Mouse (Mus musculus) mouse trophoblast stem cell (cell line): ENCODE data around the gene Crybb1.

Experiments used
- in situ Hi-C, 2 experiments: fragments of 300-500 bp; cut with MseI, MboI; formaldehyde crosslinking; loops; 2 replicates in 1 of 2; 3 replicates in 1 of 2; pipeline ENCODE4 v1.15.1; 2025

The Crybb1 gene

DNA sequence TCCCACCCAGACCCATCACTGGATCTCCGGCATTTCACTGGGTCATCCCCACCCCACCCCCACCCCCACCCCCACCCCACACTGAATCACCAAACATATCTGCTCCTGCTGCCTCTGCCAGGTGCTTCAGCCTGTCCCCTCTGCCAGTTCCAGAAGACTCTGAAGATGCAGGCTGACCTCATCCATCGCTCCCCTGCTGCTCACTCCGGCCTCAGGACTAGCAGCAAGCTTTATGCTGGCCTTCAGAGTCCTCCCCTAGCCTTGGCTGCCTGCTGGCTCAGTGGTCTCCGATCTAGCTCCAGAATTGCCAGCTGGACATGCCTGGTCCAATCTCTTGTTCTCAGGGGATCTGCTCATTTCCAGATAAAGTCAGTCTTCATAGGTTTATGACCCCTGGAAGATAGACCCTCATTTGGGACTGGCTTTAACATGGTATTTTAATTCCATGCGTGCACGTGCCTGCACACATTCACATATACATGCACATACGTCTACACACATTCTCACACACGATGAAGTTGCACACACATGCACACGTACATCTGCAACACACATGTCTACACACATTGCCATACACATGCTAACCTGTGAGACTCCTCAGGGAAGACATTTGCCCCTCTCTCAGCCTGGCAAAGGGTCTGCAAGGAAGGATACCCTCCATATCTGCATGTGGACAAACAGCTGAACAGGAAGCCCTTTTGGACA, 17.6 kb upstream of the Crybb1 start:
- in situ Hi-C loops: no loop called here

DNA sequence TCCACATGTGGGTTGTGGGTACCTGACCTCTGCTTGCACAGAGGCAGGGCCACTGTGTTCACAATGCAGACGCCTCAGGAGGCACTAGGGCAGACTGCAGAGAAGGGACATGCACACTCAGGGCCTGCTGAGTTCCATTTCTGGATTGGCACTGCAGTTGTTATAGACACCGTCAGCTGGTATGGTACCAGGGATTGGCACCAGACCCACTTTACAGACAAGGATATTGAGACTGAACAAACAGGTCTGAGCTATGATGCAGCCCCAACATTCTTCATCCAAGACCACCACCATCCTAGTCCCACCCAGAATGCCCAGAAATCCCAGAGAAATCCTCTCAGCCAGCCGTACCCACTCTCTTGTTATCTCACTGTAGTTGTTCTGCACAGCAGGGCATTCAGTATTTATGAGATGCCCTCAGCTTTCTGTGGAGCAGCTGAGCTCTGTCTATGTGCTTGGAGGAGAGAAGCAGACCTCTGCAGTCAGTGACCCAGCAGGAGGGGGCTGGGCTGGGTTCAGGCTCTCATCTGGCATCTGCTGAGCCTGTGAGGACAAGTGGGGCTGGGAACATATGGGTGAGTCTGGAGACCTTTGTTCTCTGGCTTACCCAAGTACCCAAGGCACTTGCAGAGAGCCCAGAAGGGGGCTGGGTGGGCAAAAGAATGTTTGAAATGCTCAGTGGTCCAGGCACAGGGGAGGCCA, 16.7 kb upstream of the Crybb1 start:
- in situ Hi-C loops: no loop called here

DNA sequence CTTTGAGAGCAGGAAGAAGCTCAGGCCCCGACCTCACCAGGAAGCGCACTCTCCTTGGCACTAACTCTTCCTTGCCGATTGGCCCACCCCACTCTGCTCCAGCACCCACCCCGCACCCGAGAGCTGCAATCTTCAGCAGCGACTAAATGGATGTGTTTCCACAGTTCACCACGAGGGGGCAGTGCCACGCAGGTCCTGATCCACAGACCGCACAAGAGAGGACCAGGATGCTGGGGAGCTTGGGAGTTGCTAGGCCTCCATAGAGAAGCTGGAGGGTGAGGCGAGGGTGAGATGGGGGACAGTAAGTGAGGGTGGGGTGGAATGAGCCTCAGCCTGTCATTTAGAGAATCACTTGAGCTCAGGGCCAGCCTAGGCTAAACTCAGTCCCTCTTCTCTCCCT, 14.9 kb upstream of the Crybb1 start:
- in situ Hi-C loops: loop anchor here (5.0 to 10.0 kb wide), 3 partner anchors 82 to 187 kb away; no protein-coding TSS in a partner anchor

DNA sequence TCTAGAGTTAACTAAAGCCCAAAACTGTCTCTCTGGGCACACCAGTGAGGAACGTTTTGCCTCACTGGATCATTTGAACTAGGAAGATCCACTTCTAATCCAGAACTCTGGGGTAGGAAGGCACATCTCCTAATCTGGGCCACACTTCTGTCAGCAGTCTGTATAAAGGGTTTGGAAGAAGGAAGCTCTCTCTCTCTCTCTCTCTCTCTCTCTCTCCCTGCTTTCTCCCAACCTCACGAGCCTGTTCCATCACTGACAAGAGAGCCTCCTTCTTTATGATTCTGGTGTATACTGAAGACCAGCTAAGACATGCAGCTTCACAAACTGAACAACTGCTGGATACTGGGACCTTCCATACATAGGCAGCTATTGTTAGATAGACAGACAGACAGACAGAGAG, 13.8 kb upstream of the Crybb1 start:
- in situ Hi-C loops: loop anchor here (5.0 to 10.0 kb wide), 3 partner anchors 80 to 185 kb away; no protein-coding TSS in a partner anchor

DNA sequence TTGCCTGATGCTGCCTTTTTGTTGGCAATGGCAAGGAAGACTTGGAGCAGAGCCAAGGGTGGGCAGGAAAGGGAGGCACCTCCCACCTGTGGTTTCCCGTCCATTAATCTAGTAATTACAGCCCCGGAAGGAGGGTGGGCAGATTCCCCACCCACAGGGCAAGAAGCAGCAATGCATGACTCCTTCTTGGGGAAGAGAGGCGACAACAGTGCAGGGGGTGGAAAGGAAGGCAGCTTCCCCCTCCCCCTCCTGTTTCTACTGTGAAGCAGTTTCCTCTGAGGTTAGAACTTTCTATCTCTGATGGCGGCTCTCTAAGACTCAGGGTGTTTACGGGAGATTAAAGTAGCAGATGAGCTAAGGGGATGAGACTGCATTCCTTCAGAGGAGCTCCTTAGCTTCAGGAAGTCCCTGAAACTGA, 13.2 kb upstream of the Crybb1 start:
- in situ Hi-C loops: loop anchor here (5.0 to 10.0 kb wide), 3 partner anchors 80 to 185 kb away; no protein-coding TSS in a partner anchor

DNA sequence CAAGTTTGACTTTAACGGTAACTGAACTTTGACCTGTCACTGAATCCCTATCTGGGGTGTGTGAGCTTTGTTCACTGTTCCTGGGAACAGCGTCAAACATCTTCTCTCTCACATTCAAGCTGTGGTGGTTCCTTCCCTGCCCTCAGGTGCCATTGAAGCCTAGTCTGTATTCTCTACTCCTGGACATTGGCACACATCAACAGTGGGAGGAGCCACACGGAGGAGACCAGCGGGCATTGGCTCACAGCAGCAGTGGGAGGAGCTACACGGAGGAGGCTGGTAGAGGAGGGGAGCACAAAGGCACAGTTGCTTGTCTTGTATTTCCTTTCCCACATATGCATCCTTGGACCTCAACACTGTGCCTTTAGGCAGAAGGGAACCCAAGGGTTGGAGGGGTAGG, 12.6 kb upstream of the Crybb1 start:
- in situ Hi-C loops: loop anchor here (5.0 to 10.0 kb wide), 3 partner anchors 79 to 184 kb away; no protein-coding TSS in a partner anchor

DNA sequence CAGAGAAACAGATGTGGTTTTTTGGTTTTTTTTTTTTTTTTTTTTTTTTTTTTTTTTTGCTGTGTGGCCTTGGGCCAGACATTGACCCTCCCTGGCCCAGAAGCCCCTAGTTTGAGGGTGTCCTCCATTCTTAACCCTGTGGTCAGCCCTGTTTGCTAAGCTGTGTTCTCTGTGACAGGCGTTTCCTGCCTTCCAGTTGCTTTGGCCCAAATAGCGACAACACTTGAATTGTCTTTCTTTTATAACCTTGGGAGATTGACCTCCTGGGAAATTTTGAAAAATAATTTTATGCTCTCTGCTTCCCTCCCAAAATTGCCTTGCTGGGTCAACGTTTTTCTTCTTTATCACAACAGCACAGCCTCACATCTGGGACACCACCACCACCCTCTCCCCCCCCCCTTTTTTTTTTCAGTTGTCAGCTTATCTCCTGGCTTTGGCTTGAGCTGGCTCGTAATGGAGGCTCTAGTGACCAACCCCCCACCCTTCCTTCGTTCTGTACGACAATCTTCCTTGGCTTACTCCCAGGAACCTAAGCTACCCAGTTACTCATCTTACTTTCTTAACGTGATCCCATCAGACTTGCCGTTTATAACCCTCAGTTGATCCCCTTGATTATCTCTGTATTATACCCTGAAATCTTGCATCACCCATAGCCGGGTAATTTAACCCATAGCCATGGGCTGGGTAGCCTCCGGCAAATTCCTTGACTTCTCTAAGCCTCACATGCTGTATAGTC, 11.9 kb upstream of the Crybb1 start:
- in situ Hi-C loops: loop anchor here (5.0 to 10.0 kb wide), 3 partner anchors 79 to 184 kb away; no protein-coding TSS in a partner anchor

DNA sequence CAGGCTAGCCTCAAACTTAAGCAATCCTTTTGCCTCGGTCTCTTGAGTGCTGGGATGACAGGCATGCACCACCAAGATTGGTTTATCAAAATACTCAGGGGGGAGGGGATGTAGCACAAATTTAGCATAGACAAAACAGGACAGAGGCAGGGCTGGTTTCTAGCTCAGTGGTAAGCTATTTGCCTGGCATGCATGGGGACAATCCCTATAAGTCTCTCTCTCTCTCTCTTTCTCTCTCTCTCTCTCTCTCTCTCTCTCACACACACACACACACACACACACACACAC, 11.4 kb upstream of the Crybb1 start:
- in situ Hi-C loops: loop anchor here (5.0 to 10.0 kb wide), 3 partner anchors 78 to 183 kb away; no protein-coding TSS in a partner anchor

DNA sequence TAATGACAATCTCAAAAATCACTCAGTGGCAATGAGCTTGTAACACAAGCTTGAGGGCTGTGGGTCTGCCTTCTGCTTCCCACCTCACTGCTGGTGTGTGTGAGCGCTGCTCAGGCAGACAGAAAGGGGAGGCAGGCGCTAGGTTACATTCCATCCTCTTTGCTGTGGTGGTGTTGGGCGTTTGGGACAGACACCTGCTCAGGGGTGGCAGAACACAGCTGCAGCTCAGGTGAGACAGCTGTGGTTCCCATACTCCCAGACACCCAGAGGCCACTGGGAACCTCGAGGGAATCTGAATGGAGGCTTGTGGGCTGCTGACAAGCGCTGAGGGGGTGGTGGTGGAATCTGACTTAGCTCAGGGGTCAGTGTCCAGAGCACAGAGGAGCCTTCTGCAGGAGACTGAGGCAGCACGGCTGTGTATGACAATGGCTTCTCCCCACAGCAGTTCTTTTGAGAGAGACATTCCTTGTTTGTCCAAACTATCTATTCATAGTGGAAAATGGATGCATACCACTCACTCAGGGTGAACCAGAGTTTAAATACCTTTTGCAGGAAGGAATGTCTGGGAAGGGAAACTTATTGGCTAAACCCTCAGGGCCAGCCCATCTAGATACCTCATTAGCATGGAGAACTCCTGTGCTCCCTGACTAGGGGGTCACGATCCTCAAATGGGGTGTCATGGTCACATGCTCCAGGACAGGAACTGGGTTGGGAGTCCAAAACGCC, 10.6 kb upstream of the Crybb1 start:
- in situ Hi-C loops: loop anchor here (5.0 to 10.0 kb wide), 3 partner anchors 77 to 182 kb away; no protein-coding TSS in a partner anchor

DNA sequence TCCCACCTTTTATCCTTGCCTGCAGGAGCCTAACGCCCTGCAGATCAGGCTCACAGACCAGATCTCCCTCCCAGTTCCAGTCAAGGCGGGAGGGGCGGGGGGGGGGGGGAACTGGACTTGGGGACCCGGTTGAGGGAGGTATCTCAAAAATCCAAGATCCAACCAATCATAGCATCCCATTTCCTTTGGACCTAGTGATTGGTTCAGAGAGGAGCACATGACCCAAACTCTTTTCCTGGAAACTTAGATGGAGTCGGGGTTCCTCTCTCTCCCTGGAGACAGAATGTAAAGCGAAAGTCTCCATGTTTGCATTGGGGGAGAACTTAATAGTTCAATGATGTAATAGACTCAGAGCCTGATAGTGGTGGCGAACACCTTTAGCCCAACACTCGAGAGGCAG, 8.2 kb upstream of the Crybb1 start:
- in situ Hi-C loops: loop anchor here in 1 of 2 experiments (10.0 kb wide), 1 partner anchor 177 kb away; no protein-coding TSS in a partner anchor

DNA sequence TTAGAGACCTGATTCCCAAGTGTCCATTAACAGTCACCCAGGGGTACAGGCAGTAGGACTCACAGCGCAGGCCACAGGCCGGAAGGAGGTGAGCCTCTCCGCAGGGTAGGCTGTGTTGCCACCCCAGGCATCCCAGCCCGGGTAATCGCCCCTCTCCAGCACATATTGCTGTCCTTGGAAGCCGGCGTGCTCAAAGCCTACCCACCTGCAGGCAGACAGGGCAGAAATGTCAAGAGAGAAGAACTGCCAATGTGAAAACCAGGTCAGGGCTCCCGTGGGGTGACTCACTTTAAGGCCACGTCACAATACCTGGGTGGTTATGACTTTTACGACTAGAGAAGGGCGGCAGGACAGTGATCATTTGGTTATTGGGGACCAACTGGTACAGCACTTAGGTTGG, 6.5 kb upstream of the Crybb1 start:
- in situ Hi-C loops: loop anchor here in 1 of 2 experiments (10.0 kb wide), 1 partner anchor 176 kb away; no protein-coding TSS in a partner anchor

DNA sequence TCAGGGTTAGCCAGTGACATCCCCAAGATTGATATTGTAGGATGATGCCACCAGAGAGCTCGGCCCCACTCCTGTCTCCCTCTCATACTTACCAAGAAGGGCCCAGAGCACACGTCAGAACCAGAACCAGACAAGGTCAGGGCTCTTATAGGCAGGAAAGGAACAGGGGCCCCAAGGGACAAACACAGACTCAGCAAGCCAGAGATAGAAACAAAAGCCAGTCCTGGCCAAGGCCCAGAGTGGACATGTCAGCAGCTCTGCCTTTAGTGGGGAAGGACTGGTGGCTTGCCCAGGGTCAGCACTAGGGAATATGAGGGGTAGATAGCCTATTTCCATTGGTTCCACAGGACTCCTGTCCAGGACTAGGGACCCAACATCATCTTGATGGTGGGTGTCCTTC, 3.2 kb upstream of the Crybb1 start, which contains the start of gene Cryba4:
Cryba4 (minus strand) TSS at position 119 of the 400 bp plus-strand sequence.
- in situ Hi-C loops: no loop called here

DNA sequence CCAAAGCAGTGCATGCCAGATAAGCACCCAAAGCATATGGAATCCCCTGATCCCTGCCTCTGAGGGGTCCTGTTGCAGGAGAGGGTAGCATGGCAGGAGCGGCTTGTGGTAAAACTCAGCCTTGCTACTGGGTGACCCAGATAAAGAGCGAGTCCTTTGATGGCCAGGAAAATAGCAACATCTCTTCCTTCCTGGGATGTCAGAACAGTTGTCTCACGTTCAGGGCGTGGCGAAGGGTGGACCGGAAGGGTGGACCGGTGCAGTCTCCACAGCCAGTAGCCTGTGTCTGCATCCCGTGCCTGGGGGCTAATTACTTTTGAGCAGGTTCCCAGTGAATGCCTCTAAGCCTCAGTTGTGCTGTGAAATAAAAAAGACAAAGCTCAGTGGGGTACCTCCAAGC, 2.4 kb upstream of the Crybb1 start:
- in situ Hi-C loops: no loop called here

DNA sequence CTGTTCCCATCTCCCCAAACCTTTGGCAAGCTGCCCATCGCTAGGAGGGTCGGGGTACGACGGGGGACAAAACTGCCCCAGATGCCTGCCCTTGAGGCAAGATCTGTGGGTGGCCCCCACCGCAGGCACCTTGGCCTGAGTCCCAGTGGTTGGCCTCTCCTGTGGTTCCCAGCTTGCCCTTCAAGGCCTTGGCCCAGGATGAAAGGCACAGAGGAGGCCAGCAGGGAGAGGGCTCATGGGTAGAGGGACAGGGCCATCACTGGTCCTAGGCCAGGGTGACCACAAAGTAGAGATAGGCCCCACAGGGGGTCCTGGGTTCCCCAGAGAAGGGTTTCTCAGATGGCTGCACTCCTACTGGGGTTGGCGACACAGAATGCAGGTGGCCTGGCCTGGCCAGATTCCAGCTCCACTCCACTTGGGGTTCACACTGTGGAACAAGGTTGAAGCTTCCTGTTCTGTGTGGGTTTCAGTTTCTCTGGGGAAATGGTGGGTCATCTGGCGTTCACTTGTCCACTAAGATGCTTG, 1.3 kb upstream of the Crybb1 start:
- in situ Hi-C loops: no loop called here

DNA sequence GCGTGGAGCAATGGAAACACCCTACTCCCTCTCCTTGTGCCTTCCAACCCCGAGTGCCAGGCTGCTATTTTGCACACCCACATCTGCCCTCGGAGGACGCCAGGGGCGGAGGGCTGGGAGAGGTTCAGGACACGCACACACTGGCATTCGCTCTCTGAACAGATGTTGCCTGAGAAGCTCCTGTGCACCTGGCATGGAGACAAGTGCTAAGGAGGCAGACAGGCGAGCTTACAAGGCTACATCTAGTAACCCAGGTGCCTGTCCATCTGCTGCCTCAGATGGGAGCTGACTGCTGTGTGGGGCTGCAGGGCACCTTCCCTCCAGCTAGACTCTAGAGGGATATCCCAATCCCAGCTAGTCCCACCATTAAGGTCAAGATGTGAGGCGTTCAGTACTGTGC, 842 bp downstream of the Crybb1 start:
- in situ Hi-C loops: no loop called here

DNA sequence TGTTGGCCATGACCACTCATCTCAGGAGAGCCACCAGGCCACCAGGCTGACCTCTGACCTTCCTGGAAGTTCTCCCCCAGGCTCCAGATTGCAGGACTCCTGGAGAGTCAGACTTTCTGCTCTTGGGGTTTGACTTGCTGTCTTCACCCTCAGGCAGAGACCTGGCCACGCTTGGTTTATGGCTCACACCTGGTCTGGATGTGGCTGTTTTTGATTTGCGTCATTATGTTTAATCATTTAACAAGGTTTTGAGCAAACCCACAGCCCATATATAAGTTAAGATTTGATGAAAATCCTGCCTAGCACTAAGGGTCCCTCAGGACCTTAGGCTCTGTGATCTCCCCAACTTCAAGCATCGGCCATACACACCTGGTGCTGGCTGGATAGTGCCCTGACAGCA, 2.3 kb downstream of the Crybb1 start:
- in situ Hi-C loops: no loop called here

DNA sequence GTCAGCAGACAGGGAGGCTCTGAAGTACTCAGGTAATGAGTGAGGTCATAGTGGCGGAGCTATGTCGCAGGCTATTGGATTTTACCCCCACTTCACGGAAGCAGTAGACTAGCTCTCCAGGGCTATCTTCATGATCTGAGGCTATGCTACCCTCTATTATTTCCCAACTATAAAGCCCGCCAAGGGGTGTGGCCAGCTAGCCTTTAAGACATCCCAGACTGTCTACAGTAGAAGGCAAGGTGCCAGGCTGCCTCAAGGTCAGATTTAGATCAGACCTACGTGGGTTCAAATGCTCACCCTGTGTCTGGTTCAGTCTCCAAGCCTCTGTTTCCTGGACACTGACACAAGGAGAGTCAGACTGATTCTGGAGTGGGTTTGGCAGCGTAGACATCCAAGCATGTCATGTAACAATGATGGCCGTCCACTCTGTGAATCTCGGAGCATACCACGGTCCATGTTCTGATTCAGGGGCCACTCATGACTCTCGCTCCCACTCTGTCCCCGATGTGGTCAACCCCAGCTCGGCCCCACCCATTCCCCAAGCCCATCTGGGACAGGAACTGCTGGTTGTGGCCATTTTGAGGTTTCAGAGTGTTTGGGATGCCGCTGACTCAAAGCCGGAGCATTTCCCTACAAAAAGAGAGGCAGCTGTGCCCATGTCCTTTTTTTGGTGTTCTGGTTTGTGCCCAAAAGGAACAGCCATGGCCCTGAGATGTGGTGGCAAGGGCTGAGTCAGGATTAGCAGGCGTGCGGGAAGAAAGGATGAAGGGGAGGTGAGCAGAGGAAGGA, 4.4 kb downstream of the Crybb1 start:
- in situ Hi-C loops: no loop called here

DNA sequence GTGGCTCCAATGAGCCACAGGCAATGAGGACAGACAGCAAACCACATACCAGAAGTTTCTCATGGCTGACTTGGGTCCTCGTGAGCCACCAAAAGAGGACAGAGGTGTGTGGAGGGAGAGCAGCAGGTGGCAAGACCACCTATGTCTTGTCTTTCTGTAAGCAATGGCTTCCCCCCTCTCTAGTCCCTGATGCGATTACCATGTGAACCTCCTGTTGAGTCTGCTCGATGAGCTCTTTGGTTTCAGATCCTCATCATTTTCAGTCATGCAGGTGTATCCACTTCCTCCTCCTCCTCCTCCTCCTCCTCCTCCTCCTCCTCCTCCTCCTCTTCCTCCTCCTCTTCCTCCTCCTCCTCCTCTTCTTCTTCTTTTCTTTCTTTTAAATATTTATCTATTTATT, 5.2 kb downstream of the Crybb1 start:
- in situ Hi-C loops: no loop called here

DNA sequence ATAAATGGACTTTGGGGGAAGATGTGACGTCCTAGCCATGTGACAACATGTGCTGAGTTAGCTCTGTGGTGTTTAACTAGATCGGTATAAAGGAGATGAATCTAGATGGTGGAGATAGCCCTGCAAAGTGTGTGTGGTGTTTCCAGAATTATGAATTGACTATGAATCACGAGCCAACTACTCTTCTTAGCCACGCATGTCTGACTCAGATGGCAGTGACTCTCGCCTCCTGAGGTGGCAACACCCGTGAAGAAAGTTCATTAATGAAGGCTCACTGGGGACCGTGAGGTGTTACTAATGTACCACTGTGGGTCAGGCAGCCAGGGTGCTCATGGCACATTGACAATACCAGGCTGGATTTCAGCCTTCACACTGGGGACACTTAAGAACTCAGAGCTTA, 8.5 kb downstream of the Crybb1 start:
- in situ Hi-C loops: no loop called here

DNA sequence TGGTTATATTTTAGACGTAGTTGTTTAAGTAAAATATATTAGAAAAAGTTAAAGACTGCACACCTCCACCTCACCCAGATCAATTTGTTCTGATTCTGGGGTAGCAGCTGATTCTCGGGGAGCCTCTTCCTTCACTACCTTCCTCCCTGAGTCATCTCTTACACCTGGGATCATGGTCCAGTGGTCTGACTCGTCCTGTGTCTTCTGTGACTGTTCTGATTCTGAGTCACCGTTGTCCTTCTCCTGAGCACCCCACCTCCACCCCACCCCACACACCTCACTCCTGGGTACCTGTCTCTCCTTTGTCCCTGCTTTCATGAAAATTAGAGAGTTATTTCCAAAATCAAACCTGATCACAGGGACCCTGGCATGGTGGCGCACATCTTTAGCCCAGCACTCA, 9.5 kb downstream of the Crybb1 start:
- in situ Hi-C loops: no loop called here
